Mouse (Mus musculus): ENCODE results near the gene Tor1aip2. TPM values are rescaled to one million over a fixed set of nuclear protein-coding genes. Genes with fewer than 3 reads are reported as not detected.

The Tor1aip2 gene
- polyA plus RNA-seq (2016; fragmentation: Nextera tagmentation; extraction: Ambion mirVana): 93.3 and 100 TPM in 2 replicates

DNA sequence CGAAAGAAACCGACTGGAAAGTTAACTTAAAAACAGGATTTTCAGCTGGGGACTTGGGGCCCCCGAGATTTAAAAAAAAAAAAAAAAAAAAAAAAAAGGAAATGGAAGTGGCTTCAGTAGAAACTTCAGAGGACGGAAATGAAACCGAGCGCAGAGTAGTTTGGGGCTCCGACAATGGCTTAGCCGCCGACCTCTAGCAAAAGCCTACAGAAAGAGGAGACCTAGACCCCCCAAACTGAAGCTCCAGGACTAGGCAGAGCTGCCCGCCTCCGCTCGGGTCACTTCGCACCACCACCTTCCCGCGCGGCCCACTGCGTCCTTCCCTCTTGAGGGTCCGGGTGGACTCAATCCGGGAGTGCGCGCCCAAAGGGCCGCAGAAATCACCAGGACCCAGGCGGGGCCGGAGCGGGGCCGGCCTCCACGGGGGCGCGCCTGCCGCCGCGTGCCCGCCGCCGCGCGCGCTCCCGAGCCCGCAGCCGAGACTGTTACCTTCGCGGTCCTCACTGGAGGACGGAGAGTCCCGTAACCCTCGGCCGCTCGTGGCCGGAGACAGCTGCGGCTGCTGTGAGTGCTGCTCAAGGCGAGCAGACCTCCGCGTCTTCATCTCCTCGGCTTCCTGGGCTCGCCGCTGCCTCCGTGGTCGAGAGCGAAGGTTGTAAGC is at the start of gene Tor1aip2:
Gene Tor1aip2 (plus strand): TSS at position 135 of the 661 bp plus-strand sequence.
- no peaks in the 10 kb centered on the region for H3K27me3 ChIP-seq (replicated peaks)
- WGBS: 0% methylated on average over 59 of the region's 59 CpGs
- H3K27ac ChIP-seq (ENCODE audit: poor library complexity, severe bottlenecking): peak within 1 kb of the TSS; percentile 100
- H3K9me3 ChIP-seq (replicated peaks): no peaks in the 10 kb centered on the region
- peaks cover 14% of the 10 kb centered on the region for H3K4me1 ChIP-seq (replicated peaks)
- peak; percentile 84 for ATAC-seq (ENCODE audit: insufficient number of reproducible peaks, low FRiP score)
- peaks cover 32% of the 10 kb centered on the region for H3K36me3 ChIP-seq
- peak within 1 kb of the TSS; percentile 82 for H3K4me3 ChIP-seq
- peak within 1 kb of the TSS; percentile 76 for H3K4me2 ChIP-seq
- H3K9ac ChIP-seq: peak within 1 kb of the TSS; percentile 91

DNA sequence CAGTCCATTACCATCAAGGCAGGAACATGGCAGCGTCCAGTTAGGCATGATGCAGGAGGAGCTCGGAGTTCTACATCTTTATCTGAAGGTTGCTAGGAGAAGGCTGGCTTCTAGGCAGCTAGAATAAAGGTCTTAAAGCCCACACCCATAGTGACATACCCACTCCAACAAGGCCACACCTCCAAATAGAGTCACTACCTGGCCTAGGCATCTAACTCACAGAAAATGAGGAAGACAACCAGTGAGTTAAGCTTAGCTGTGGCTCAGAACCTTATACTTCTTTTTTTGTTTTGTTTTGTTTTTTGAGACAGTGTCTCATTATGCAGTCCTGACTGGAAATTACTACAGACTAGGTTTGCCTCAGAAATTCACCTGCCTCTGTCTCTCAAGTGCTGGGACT is 47.6 kb upstream of the Tor1aip2 start:
- no peaks in the 10 kb centered on the region for H3K27me3 ChIP-seq (replicated peaks)
- H3K9ac ChIP-seq: no peak overlapping the region
- peaks cover 18% of the 10 kb centered on the region for H3K4me1 ChIP-seq (replicated peaks)
- H3K36me3 ChIP-seq: no peaks in the 10 kb centered on the region
- no peak overlapping the region for H3K4me3 ChIP-seq
- H3K9me3 ChIP-seq (replicated peaks): no peaks in the 10 kb centered on the region; the same call in 1 of the 2 replicates
- H3K27ac ChIP-seq (ENCODE audit: poor library complexity, severe bottlenecking): no peak overlapping the region
- no peak overlapping the region for H3K4me2 ChIP-seq
- ATAC-seq (ENCODE audit: insufficient number of reproducible peaks, low FRiP score): no peak
- WGBS: 75% methylated on average over 2 of the region's 2 CpGs

DNA sequence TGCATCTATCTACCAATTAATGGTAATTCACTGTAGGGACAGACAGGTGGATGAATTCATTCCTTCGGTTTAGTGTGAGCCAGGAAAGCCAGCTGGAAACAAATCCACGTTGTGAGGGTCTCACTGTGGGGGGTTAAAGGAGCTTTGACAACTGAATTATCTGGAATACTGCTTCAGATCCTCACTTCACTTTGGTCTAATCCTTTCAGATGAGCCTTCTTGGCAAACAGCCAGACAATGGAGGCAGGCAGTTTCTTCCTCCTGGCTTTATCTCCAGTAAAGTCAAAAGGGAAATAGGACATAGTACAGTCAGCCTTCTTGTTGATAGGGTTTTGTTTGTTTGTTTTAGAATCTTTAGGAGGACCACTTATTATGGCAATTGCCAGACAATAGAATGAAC is 45.8 kb upstream of the Tor1aip2 start:
- Histone ChIP-seq H3K27ac (ENCODE audit: poor library complexity, severe bottlenecking) (no peak overlapping the region), H3K27me3 (replicated peaks) (no peaks in the 10 kb centered on the region), H3K4me3 (no peak overlapping the region), H3K36me3 (no peaks in the 10 kb centered on the region), H3K4me2 (no peak overlapping the region), H3K9ac (no peak overlapping the region), H3K4me1 (replicated peaks) (peaks cover 18% of the 10 kb centered on the region), H3K9me3 (replicated peaks) (no peaks in the 10 kb centered on the region; the same call in 1 of the 2 replicates)
- WGBS: 14% methylated on average over 2 of the region's 2 CpGs
- ATAC-seq (ENCODE audit: insufficient number of reproducible peaks, low FRiP score): no peak

DNA sequence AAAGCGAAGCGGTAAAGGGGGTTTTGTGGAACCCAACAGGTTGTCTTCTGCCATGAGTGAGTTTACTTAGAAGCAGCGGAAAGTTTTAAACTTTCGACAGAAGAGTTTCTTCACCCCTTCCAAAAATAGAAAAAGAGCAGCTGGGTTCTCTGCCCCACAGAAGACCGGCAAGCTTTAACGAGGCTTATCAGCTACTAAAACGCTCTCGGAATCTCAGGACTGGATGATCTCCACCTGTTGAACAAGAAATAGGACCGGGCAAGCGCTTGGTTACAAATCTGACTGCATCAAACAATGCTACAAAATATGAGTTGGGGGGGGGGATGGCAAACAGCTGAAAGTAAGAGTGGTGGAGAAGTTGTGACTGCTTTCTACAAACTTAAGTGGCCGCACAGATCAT is 44.8 kb upstream of the Tor1aip2 start:
- Histone ChIP-seq H3K9me3 (replicated peaks) (no peaks in the 10 kb centered on the region; the same call in 1 of the 2 replicates), H3K27me3 (replicated peaks) (no peaks in the 10 kb centered on the region), H3K36me3 (no peaks in the 10 kb centered on the region), H3K27ac (ENCODE audit: poor library complexity, severe bottlenecking) (no peak overlapping the region), H3K9ac (no peak overlapping the region), H3K4me3 (no peak overlapping the region), H3K4me2 (peak overlapping the region; percentile 31), H3K4me1 (replicated peaks) (peaks cover 20% of the 10 kb centered on the region)
- WGBS: 37% methylated on average over 11 of the region's 11 CpGs
- ATAC-seq (ENCODE audit: insufficient number of reproducible peaks, low FRiP score): no peak

DNA sequence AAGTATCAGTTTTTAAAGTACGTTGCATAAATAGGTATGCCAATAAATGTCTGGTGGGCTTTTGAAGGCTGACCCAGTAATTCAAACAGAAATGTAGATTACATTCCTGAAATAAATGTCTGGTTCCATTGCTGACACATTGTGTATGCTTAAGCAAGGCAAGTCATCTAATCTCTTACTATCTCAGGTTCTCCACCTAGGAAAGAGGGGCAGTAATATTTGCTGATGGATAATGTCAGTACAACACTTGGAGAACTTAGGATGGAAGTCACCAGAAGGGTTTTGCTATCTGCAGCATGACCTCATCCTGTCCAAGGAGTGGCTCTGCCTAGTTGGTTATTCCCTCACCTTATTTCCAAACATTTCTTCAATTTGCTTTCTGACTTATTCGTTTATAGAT is 40.7 kb upstream of the Tor1aip2 start:
- 59% methylated on average over 2 of the region's 2 CpGs for WGBS
- H3K9me3 ChIP-seq (replicated peaks): no peaks in the 10 kb centered on the region
- no peak for ATAC-seq (ENCODE audit: insufficient number of reproducible peaks, low FRiP score)

DNA sequence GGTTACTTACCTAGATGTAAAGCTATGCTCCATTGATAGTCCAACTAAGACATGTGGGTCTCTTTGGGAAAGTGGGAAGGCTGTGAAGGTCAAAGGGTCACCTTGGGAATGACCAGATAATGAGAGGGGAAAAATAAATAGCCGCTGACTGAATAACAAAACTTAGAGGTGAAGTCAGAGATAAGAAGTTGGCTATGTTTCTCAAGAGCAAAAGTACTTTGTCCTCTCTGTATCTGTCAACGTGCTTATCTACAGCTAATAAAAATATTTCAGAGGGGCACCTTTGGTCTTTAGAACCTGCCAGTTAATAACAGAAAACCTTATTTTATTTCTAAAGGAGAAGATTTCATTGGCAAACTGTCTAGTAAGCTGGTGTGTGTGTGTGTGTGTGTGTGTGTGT is 39.6 kb upstream of the Tor1aip2 start:
- Histone ChIP-seq H3K4me3 (no peak overlapping the region), H3K4me1 (replicated peaks) (peaks cover 12% of the 10 kb centered on the region), H3K36me3 (no peaks in the 10 kb centered on the region), H3K27me3 (replicated peaks) (no peaks in the 10 kb centered on the region), H3K9me3 (replicated peaks) (no peaks in the 10 kb centered on the region), H3K4me2 (no peak overlapping the region), H3K27ac (ENCODE audit: poor library complexity, severe bottlenecking) (no peak overlapping the region), H3K9ac (no peak overlapping the region)
- WGBS: 20% methylated on average over 2 of the region's 2 CpGs
- no peak for ATAC-seq (ENCODE audit: insufficient number of reproducible peaks, low FRiP score)

More for the DNA sequence above, 40.7 kb upstream of the Tor1aip2 start:
- H3K9ac ChIP-seq: no peak overlapping the region
- H3K36me3 ChIP-seq: no peaks in the 10 kb centered on the region
- no peaks in the 10 kb centered on the region for H3K27me3 ChIP-seq (replicated peaks)
- no peak overlapping the region for H3K4me2 ChIP-seq
- H3K4me1 ChIP-seq (replicated peaks): peaks cover 19% of the 10 kb centered on the region
- H3K27ac ChIP-seq (ENCODE audit: poor library complexity, severe bottlenecking): no peak overlapping the region
- H3K4me3 ChIP-seq: no peak overlapping the region

DNA sequence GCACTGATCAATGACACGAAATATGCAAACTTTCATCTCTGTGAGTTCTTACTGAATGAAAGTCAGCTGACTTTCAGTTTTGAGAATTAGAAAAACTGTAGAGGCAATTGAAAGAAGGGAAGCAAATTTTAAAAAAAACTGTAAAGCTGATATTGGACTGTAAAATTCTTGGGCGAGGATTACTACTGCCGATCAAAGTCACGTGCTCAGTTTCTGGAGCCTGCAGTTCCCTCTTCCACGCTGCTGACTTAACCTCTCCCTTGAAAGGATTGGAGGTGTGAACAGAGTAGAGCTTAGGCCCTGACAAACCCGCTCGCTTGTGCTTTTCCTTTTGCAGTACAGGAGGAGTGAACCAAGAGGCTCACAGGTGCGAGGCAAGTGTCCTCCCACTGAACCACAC is 32.8 kb upstream of the Tor1aip2 start:
- Histone ChIP-seq H3K4me3 (no peak overlapping the region), H3K27me3 (replicated peaks) (no peaks in the 10 kb centered on the region), H3K4me1 (replicated peaks) (0 out of 2 replicates have a peak, but pooled peaks cover 7% of the 10 kb centered on the region), H3K4me2 (no peak overlapping the region), H3K27ac (ENCODE audit: poor library complexity, severe bottlenecking) (no peak overlapping the region), H3K9ac (no peak overlapping the region), H3K9me3 (replicated peaks) (no peaks in the 10 kb centered on the region), H3K36me3 (peaks cover 24% of the 10 kb centered on the region)
- no peak for ATAC-seq (ENCODE audit: insufficient number of reproducible peaks, low FRiP score)
- WGBS: 83% methylated on average over 8 of the region's 8 CpGs

DNA sequence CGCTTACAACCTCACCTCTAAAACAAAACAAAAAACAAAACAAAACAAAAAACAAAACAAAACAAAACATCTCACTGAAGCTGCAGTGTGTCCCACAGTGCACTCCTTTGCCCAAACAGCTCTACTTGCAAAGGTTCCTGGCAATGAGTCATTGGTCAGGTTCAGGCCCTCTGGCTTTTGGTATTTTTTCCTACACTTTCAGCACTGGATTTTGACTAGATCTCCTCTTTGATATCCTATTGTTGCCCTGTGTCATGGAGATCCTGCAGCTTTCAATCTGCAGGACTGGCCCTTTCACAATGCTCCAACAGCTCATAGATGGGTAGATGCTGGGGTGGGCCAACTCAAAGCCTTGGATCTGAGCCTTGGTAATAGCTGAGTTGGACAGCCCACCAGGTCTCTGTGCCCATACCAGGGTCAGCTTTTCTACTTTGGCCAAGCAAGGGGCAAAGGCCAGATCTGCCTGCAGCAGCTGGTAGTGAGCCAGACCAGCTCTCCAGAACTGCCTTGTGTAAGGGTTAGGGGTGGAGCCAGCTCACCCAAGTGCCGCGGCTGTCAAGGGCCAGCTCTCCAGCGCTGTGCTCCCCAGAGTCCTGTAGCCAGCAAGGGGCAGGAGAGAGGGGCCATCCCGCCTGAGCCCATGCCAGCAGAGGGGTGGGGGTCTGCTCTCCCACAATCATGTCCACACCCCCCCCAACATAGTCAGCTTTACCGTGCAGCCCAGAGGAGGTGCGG is 31.8 kb upstream of the Tor1aip2 start:
- H3K4me1 ChIP-seq (replicated peaks): 0 out of 2 replicates have a peak, but pooled peaks cover 7% of the 10 kb centered on the region
- peaks cover 31% of the 10 kb centered on the region for H3K36me3 ChIP-seq
- H3K27me3 ChIP-seq (replicated peaks): no peaks in the 10 kb centered on the region
- 0 out of 2 replicates have a peak, but pooled peaks have one; percentile 48 for ATAC-seq (ENCODE audit: insufficient number of reproducible peaks, low FRiP score)
- WGBS: 73% methylated on average over 7 of the region's 7 CpGs
- no peak overlapping the region for H3K27ac ChIP-seq (ENCODE audit: poor library complexity, severe bottlenecking)
- no peaks in the 10 kb centered on the region for H3K9me3 ChIP-seq (replicated peaks)
- no peak overlapping the region for H3K9ac ChIP-seq
- no peak overlapping the region for H3K4me3 ChIP-seq
- H3K4me2 ChIP-seq: no peak overlapping the region

DNA sequence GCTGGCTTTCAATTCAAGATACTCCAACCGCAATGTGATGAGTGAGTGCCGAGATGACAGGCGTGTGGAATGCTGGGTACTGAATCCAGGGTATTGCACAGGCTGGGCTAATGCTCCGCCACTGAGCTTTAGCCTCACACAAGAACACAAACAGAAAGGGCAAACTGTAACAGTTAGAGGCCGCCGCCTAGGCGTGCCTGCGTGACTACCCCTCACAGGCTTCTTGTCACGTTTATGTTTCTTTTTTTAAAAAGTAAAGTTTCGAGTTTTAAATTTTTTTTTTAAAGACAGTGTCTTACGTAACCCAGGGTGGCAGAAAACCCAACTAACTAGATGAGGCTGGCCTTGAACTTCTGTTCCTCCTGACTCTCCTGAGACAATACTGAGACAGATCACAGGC is 29.3 kb upstream of the Tor1aip2 start:
- 0 out of 2 replicates have a peak, but pooled peaks cover 7% of the 10 kb centered on the region for H3K4me1 ChIP-seq (replicated peaks)
- H3K9me3 ChIP-seq (replicated peaks): no peaks in the 10 kb centered on the region
- no peaks in the 10 kb centered on the region for H3K27me3 ChIP-seq (replicated peaks)
- no peak overlapping the region for H3K4me2 ChIP-seq
- H3K4me3 ChIP-seq: no peak overlapping the region
- H3K27ac ChIP-seq (ENCODE audit: poor library complexity, severe bottlenecking): no peak overlapping the region
- H3K36me3 ChIP-seq: peaks cover 49% of the 10 kb centered on the region
- no peak for ATAC-seq (ENCODE audit: insufficient number of reproducible peaks, low FRiP score)
- WGBS: 85% methylated on average over 11 of the region's 11 CpGs
- no peak overlapping the region for H3K9ac ChIP-seq

DNA sequence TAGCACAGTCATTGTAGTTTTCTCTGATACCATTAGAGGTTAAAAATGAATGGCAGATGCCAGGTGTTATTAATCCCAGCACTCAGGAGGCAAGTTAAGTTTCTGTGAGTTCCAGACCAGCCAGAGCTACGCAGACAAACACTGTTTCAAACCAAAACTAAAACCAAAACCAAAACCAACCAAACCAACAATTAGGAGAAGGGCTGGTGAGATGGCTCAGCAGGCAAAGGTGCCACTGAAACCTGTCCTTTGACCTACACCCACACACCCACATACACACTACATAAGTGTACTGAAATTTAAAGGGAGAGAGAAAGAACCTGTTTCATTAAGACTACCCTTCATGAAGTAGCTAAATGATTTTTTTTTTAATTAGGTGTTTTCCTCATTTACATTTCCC is 26.2 kb upstream of the Tor1aip2 start:
- 97% methylated on average over 1 of the region's 1 CpGs for WGBS
- H3K4me3 ChIP-seq: no peak overlapping the region
- H3K27ac ChIP-seq (ENCODE audit: poor library complexity, severe bottlenecking): no peak overlapping the region
- H3K4me1 ChIP-seq (replicated peaks): no peaks in the 10 kb centered on the region
- no peaks in the 10 kb centered on the region for H3K9me3 ChIP-seq (replicated peaks)
- peaks cover 61% of the 10 kb centered on the region for H3K36me3 ChIP-seq
- no peak overlapping the region for H3K4me2 ChIP-seq
- no peak for ATAC-seq (ENCODE audit: insufficient number of reproducible peaks, low FRiP score)
- no peak overlapping the region for H3K9ac ChIP-seq
- H3K27me3 ChIP-seq (replicated peaks): no peaks in the 10 kb centered on the region

DNA sequence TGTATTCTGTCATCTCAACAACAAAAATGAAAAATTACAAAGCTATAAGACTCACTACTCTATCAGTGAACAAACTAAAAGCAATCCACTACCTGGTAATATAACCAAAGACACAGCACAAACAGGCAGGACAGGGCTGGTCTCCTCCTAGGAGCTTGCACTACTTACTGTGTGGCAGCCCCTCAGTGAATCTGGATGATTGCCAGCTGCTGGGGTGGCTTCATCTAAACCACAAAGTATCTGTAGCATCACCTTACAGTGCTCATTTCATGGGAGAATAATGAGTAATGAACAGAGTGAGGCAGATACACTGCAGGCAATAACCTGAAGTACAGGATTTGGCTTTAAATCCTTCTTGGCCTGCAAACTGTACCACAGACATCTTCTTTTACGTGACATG is 15.4 kb upstream of the Tor1aip2 start:
- no peaks in the 10 kb centered on the region for H3K4me1 ChIP-seq (replicated peaks)

More for the DNA sequence above, 15.4 kb upstream of the Tor1aip2 start:
- ATAC-seq (ENCODE audit: insufficient number of reproducible peaks, low FRiP score): no peak
- no peak overlapping the region for H3K9ac ChIP-seq
- WGBS: 94% methylated on average over 1 of the region's 1 CpGs
- no peaks in the 10 kb centered on the region for H3K27me3 ChIP-seq (replicated peaks)
- no peak overlapping the region for H3K4me3 ChIP-seq
- no peaks in the 10 kb centered on the region for H3K9me3 ChIP-seq (replicated peaks)
- no peak overlapping the region for H3K27ac ChIP-seq (ENCODE audit: poor library complexity, severe bottlenecking)
- no peak overlapping the region for H3K4me2 ChIP-seq
- peaks cover 55% of the 10 kb centered on the region for H3K36me3 ChIP-seq
